Comparison of ENCODE assay signal across 9 mouse cellular contexts in genomic region chr12:99336349-99337170, GRCm38 (mm10).
DNase-seq lines count a peak whose midpoint lies in the region; ATAC-seq and TF ChIP-seq lines count a peak whose summit lies in the region.
"Had no signal": no experiment of that assay in that cellular context is flagged by ENCODE, and none has a peak within 500 bp of the region (broad histone marks: within the 10 kb centered on the region; RNA-seq: fewer than 3 reads in every experiment).

No protein-coding gene starts in this region.

- DNase-seq in adrenal gland, adult (ENCODE audit: inconsistent age in 2 of 2, low spot score in 1 of 2) = peak; percentile 54 to 88
- no peak for DNase-seq in adrenal gland, postnatal 4 days (ENCODE audit: low spot score in 2 of 2)
- DNase-seq in brain, embryonic 14.5 days (ENCODE audit: low read depth) = peak; percentile 92
- peak; percentile 82 for DNase-seq in heart, postnatal 0 days (ENCODE audit: low spot score)
- peak; percentile 80 to 86 for DNase-seq in kidney, postnatal 36 days
- DNase-seq in neural tube, embryonic 11.5 days (ENCODE audit: low spot score) = peak; percentile 52
- no peak for DNase-seq in thymus, adult 18-20 months

- TF ChIP-seq EP300 in heart, postnatal 0 days (IDR thresholded peaks at IDR 0.05; ENCODE audit: low read depth) = peak; percentile 69

- no peaks in the 10 kb centered on the region for H3K27me3 ChIP-seq in forebrain, embryonic 12.5 days
- H3K27me3 ChIP-seq in heart, postnatal 0 days (ENCODE audit: control insufficient read depth, insufficient read depth, low read length) = no peaks in the 10 kb centered on the region
- H3K27me3 ChIP-seq in neural tube, embryonic 11.5 days (ENCODE audit: control insufficient read depth, insufficient read depth, low read length) = no peaks in the 10 kb centered on the region
- H3K27me3 ChIP-seq: liver, embryonic 15.5 days had no signal

- peaks cover 10% of the 10 kb centered on the region for H3K36me3 ChIP-seq in forebrain, embryonic 12.5 days (replicated peaks)
- H3K36me3 ChIP-seq in heart, postnatal 0 days (replicated peaks; ENCODE audit: control insufficient read depth, insufficient read depth, low read length) = peaks cover 11% of the 10 kb centered on the region
- no peaks in the 10 kb centered on the region for H3K36me3 ChIP-seq in neural tube, embryonic 11.5 days (ENCODE audit: control insufficient read depth, insufficient read depth, low read length)

- H3K9me3 ChIP-seq in forebrain, embryonic 12.5 days = no peaks in the 10 kb centered on the region
- H3K9me3 ChIP-seq in heart, postnatal 0 days (replicated peaks; ENCODE audit: control insufficient read depth, low read length) = no peaks in the 10 kb centered on the region
- H3K9me3 ChIP-seq in neural tube, embryonic 11.5 days (ENCODE audit: control insufficient read depth, low read length) = no peaks in the 10 kb centered on the region
- H3K9me3 ChIP-seq: liver, embryonic 15.5 days had no signal

- no peak for ATAC-seq in forebrain, embryonic 12.5 days (ENCODE audit: low FRiP score)
- peak; percentile 85 for ATAC-seq in heart, postnatal 0 days (ENCODE audit: insufficient read depth, low read depth)
- no peak; the same call in 1 of the 2 replicates for ATAC-seq in neural tube, embryonic 11.5 days (ENCODE audit: insufficient read depth, low FRiP score, low TSS enrichment)

- peaks cover 88% of the 10 kb centered on the region for H3K4me1 ChIP-seq in forebrain, embryonic 12.5 days
- H3K4me1 ChIP-seq in heart, postnatal 0 days (ENCODE audit: control insufficient read depth, insufficient read depth) = peaks cover 30% of the 10 kb centered on the region
- H3K4me1 ChIP-seq in neural tube, embryonic 11.5 days (ENCODE audit: control insufficient read depth, insufficient read depth, low read length) = peaks cover 28% of the 10 kb centered on the region

- 59% methylated on average over 12 of the region's 12 CpGs for WGBS in forebrain, embryonic 12.5 days
- WGBS in heart, postnatal 0 days = 10% methylated on average over 12 of the region's 12 CpGs
- WGBS in neural tube, embryonic 11.5 days = 28% methylated on average over 12 of the region's 12 CpGs

- H3K4me3 ChIP-seq in forebrain, embryonic 12.5 days (replicated peaks) = no peak overlapping the region
- no peak overlapping the region for H3K4me3 ChIP-seq in heart, postnatal 0 days (ENCODE audit: low read depth, low read length)
- no peak overlapping the region for H3K4me3 ChIP-seq in neural tube, embryonic 11.5 days (ENCODE audit: low read depth, low read length)
- H3K4me3 ChIP-seq: liver, embryonic 15.5 days had no signal

- no peak for TF ChIP-seq CTCF in brain, embryonic 14.5 days (IDR thresholded peaks at IDR 0.05; ENCODE audit: borderline replicate concordance, extremely low read depth, insufficient read depth, insufficient read length)
- TF ChIP-seq CTCF in heart, postnatal 0 days (IDR thresholded peaks at IDR 0.05; ENCODE audit: low read depth) = no peak

- H3K9ac ChIP-seq in forebrain, embryonic 12.5 days = no peak overlapping the region
- no peak overlapping the region for H3K9ac ChIP-seq in heart, postnatal 0 days (replicated peaks; ENCODE audit: low read depth, low read length)
- no peak overlapping the region for H3K9ac ChIP-seq in neural tube, embryonic 11.5 days (ENCODE audit: low read length)
- H3K9ac ChIP-seq: liver, embryonic 15.5 days had no signal

- no peak overlapping the region for H3K4me2 ChIP-seq in forebrain, embryonic 12.5 days
- H3K4me2 ChIP-seq in heart, postnatal 0 days (ENCODE audit: low read depth, low read length) = peak overlapping the region; percentile 23
- H3K4me2 ChIP-seq in neural tube, embryonic 11.5 days (ENCODE audit: low read depth) = no peak overlapping the region
- H3K4me2 ChIP-seq: liver, embryonic 15.5 days had no signal

- H3K27ac ChIP-seq in forebrain, embryonic 12.5 days = peak overlapping the region; percentile 68
- peak overlapping the region; percentile 69 for H3K27ac ChIP-seq in heart, postnatal 0 days (ENCODE audit: low read depth)
- peak overlapping the region; percentile 45 for H3K27ac ChIP-seq in neural tube, embryonic 11.5 days (ENCODE audit: low read depth, low read length)
- H3K27ac ChIP-seq: liver, embryonic 15.5 days had no signal

- TF ChIP-seq POLR2A in brain, embryonic 14.5 days (IDR thresholded peaks at IDR 0.05; ENCODE audit: borderline replicate concordance, extremely low read depth, insufficient read depth, insufficient read length, poor library complexity, severe bottlenecking) = no peak

Comparison
In these comparisons a context has a peak if more than half of its experiments do, and no peak if none do; other contexts are left out.
1. DNase-seq: peak in adrenal gland, adult (2 of 2), brain, embryonic 14.5 days (single experiment), heart, postnatal 0 days (single experiment), kidney, postnatal 36 days (2 of 2) and neural tube, embryonic 11.5 days (single experiment); none in adrenal gland, postnatal 4 days (0 of 2) and thymus, adult 18-20 months (0 of 2).
2. Peak in every context shown above with its lines, with median percentiles within 50 percentile points of each other: H3K27ac ChIP-seq.